Mouse (Mus musculus) E14TG2a.4 (cell line): ENCODE measurements around the gene Slit1.

Experiments used
- CTCF ChIP-seq: conservative IDR thresholded peaks from 2 replicates; pipeline ENCODE4 v1.5.1; 2014; ENCODE audit warnings: low read length
- POU5F1 ChIP-seq: IDR thresholded peaks from 2 replicates; pipeline ENCODE4 v1.6.1; 2014; ENCODE audit warnings: low read length, borderline replicate concordance

GRCm38 (mm10) chr19:41665941-41666340 lies 77.5 kb downstream of the Slit1 start:
- TF ChIP-seq CTCF = no peak
- no peak for TF ChIP-seq POU5F1
